Mouse (Mus musculus) midbrain, postnatal 0 days (tissue): ENCODE results near the gene Rnf40. TPM values are rescaled to one million over a fixed set of nuclear protein-coding genes. Genes with fewer than 3 reads are reported as not detected.

Source experiments
- ATAC-seq: fragments of 200-750 bp; cut with Nextera tagmentation; 2 replicates; pipeline ENCODE4 v1.8.0; 2017; ENCODE audit warnings: moderate number of reproducible peaks, mild to moderate bottlenecking, moderate TSS enrichment, moderate library complexity; ENCODE audit not compliant: low FRiP score
- DNase-seq: peaks from one replicate; pipeline ENCODE4 v3.0.0-alpha.2; 2015; ENCODE audit warnings: low spot score
- H3K27ac ChIP-seq: fragments of 300-500 bp; sonication (generic); 2 replicates; pipeline ENCODE4 v1.5.1; 2014; ENCODE audit warnings: low read depth, mild to moderate bottlenecking, low read length, mixed read lengths
- H3K27me3 ChIP-seq: fragments of 300-500 bp; sonication (generic); 2 replicates; pipeline ENCODE4 v1.6.1; 2014; ENCODE audit warnings: low read length, control low read depth, mixed read lengths; ENCODE audit not compliant: insufficient read depth
- H3K36me3 ChIP-seq: fragments of 300-500 bp; sonication (generic); 2 replicates; pipeline ENCODE4 v1.6.1; 2014; ENCODE audit warnings: low read length, control low read depth, mixed read lengths; ENCODE audit not compliant: insufficient read depth
- H3K4me1 ChIP-seq: fragments of 300-500 bp; sonication (generic); 2 replicates; pipeline ENCODE4 v1.6.1; 2014; ENCODE audit warnings: mild to moderate bottlenecking, control low read depth, antibody characterized with exemption, low read length, mixed read lengths; ENCODE audit not compliant: insufficient read depth
- H3K4me2 ChIP-seq: fragments of 300-500 bp; sonication (generic); 2 replicates; pipeline ENCODE4 v1.6.1; 2014; ENCODE audit warnings: low read depth, mild to moderate bottlenecking, low read length, mixed read lengths; ENCODE audit not compliant: poor library complexity, severe bottlenecking
- H3K4me3 ChIP-seq: fragments of 300-500 bp; sonication (generic); 2 replicates; pipeline ENCODE4 v1.5.1; 2014; ENCODE audit warnings: low read depth, mild to moderate bottlenecking, low read length, moderate library complexity
- H3K9ac ChIP-seq: fragments of 300-500 bp; sonication (generic); replicated peaks from 2 replicates; pipeline ENCODE4 v1.6.1; 2014; ENCODE audit warnings: mild to moderate bottlenecking, low read length, moderate library complexity, mixed read lengths; ENCODE audit not compliant: poor library complexity, severe bottlenecking
- H3K9me3 ChIP-seq: fragments of 300-500 bp; sonication (generic); 2 replicates; pipeline ENCODE4 v1.6.1; 2016; ENCODE audit warnings: low read length, control low read depth
- CTCF ChIP-seq: IDR thresholded peaks from 2 replicates; pipeline ENCODE4 v1.5.1; 2016; ENCODE audit warnings: antibody characterized with exemption, mild to moderate bottlenecking
- WGBS: fragments of 180-500 bp; shearing (Covaris S2); extraction: QIAGEN DNeasy Blood & Tissue Kit; methylation state at CpG from one replicate; pipeline ENCODE4 v1.1.7; 2014; 5-methylcytosine and 5-hydroxymethylcytosine counted together
- polyA plus RNA-seq: library from polyadenylated mRNA; unstranded; fragments of >200 nt; fragmentation: Nextera tagmentation; extraction: Ambion mirVana; gene quantifications from 2 replicates; pipeline ENCODE4 v1.2.1, GENCODE M21; 2015
- total RNA-seq: library from RNA; depleted of rRNA; stranded (reverse); fragments of >200 nt; gene quantifications from 2 replicates; pipeline ENCODE4 v1.2.3, GENCODE M21; 2014

The Rnf40 gene
- total and polyA plus RNA-seq, 2 experiments from 2014 or later: 34.5 to 40.9 TPM

- WGBS: 94% methylated on average over 10 of the region's 10 CpGs
- H3K4me3 ChIP-seq: no peak overlapping the region
- H3K27ac ChIP-seq: no peak overlapping the region
- H3K4me1 ChIP-seq: peaks cover 3% of the 10 kb centered on the region; the same call in 1 of the 2 replicates
- no peak overlapping the region for H3K4me2 ChIP-seq
- no peaks in the 10 kb centered on the region for H3K9me3 ChIP-seq
- no peak for DNase-seq
- no peak for ATAC-seq
- no peaks in the 10 kb centered on the region for H3K27me3 ChIP-seq
- H3K36me3 ChIP-seq: peaks cover 56% of the 10 kb centered on the region
- no peak for TF ChIP-seq CTCF
- no peak overlapping the region for H3K9ac ChIP-seq
Observed at GRCm38 (mm10) chr7:127591108-127591507, 2.5 kb downstream of the Rnf40 start.

GRCm38 (mm10) chr7:127592575-127592974 lies 4.0 kb downstream of the Rnf40 start:
- Histone ChIP-seq H3K9me3 (no peaks in the 10 kb centered on the region), H3K36me3 (peaks cover 70% of the 10 kb centered on the region), H3K9ac (no peak overlapping the region), H3K4me3 (no peak overlapping the region), H3K4me2 (no peak overlapping the region), H3K4me1 (peaks cover 3% of the 10 kb centered on the region; the same call in 1 of the 2 replicates), H3K27ac (no peak overlapping the region), H3K27me3 (no peaks in the 10 kb centered on the region)
- 93% methylated on average over 14 of the region's 14 CpGs for WGBS
- ATAC-seq (no peak), DNase-seq (no peak)
- no peak for TF ChIP-seq CTCF

GRCm38 (mm10) chr7:127596747-127597146 lies 8.2 kb downstream of the Rnf40 start:
- Histone ChIP-seq H3K9ac (no peak overlapping the region), H3K4me1 (no peaks in the 10 kb centered on the region), H3K36me3 (peaks cover 90% of the 10 kb centered on the region), H3K27ac (no peak overlapping the region), H3K4me3 (no peak overlapping the region), H3K9me3 (no peaks in the 10 kb centered on the region), H3K27me3 (no peaks in the 10 kb centered on the region), H3K4me2 (no peak overlapping the region)
- no peak for ATAC-seq
- DNase-seq: no peak
- WGBS: 96% methylated on average over 17 of the region's 17 CpGs
- no peak for TF ChIP-seq CTCF

GRCm38 (mm10) chr7:127600612-127601011 lies 12.0 kb downstream of the Rnf40 start:
- Histone ChIP-seq H3K9ac (no peak overlapping the region), H3K4me1 (no peaks in the 10 kb centered on the region), H3K4me2 (no peak overlapping the region), H3K9me3 (no peaks in the 10 kb centered on the region), H3K27ac (no peak overlapping the region), H3K27me3 (no peaks in the 10 kb centered on the region), H3K4me3 (no peak overlapping the region), H3K36me3 (peaks cover 85% of the 10 kb centered on the region)
- DNase-seq (no peak), ATAC-seq (no peak)
- 95% methylated on average over 7 of the region's 7 CpGs for WGBS
- TF ChIP-seq CTCF: no peak

- peaks cover 73% of the 10 kb centered on the region for H3K36me3 ChIP-seq
Observed at GRCm38 (mm10) chr7:127601735-127602134, 13.2 kb downstream of the Rnf40 start.

GRCm38 (mm10) chr7:127602903-127603302 lies 14.3 kb downstream of the Rnf40 start:
- no peak for TF ChIP-seq CTCF
- Histone ChIP-seq H3K9ac (no peak overlapping the region), H3K4me2 (no peak overlapping the region), H3K27me3 (no peaks in the 10 kb centered on the region), H3K27ac (no peak overlapping the region), H3K4me3 (no peak overlapping the region), H3K9me3 (no peaks in the 10 kb centered on the region), H3K4me1 (no peaks in the 10 kb centered on the region), H3K36me3 (peaks cover 72% of the 10 kb centered on the region)
- WGBS: 85% methylated on average over 2 of the region's 2 CpGs
- ATAC-seq (no peak), DNase-seq (no peak)

More at GRCm38 (mm10) chr7:127601735-127602134, 13.2 kb downstream of the Rnf40 start:
- WGBS: 84% methylated on average over 4 of the region's 4 CpGs
- no peak overlapping the region for H3K9ac ChIP-seq
- ATAC-seq: no peak
- H3K4me1 ChIP-seq: no peaks in the 10 kb centered on the region
- H3K4me2 ChIP-seq: no peak overlapping the region
- H3K4me3 ChIP-seq: no peak overlapping the region
- no peak for TF ChIP-seq CTCF
- DNase-seq: no peak
- no peaks in the 10 kb centered on the region for H3K27me3 ChIP-seq
- no peaks in the 10 kb centered on the region for H3K9me3 ChIP-seq
- H3K27ac ChIP-seq: no peak overlapping the region
